Mouse (Mus musculus): ENCODE measurements around the gene Shisa5.

GRCm38 (mm10) chr9:109081749-109082123, 43.4 kb downstream of the Shisa5 start:
- TF ChIP-seq ZC3H11A (IDR thresholded peaks at IDR 0.05; ENCODE audit: borderline replicate concordance, low read depth, low read length) (no peak), ZNF384 (IDR thresholded peaks at IDR 0.05; ENCODE audit: low read depth, low read length) (no peak), MAFK (IDR thresholded peaks at IDR 0.05; ENCODE audit: insufficient read depth, low read depth, low read length) (no peak), HCFC1 (IDR thresholded peaks at IDR 0.05; ENCODE audit: borderline replicate concordance, insufficient read depth, low read length) (no peak)

All from ES-E14 (cell line).